Comparison of ENCODE assay signal across 25 mouse cellular contexts in the genomic region with DNA sequence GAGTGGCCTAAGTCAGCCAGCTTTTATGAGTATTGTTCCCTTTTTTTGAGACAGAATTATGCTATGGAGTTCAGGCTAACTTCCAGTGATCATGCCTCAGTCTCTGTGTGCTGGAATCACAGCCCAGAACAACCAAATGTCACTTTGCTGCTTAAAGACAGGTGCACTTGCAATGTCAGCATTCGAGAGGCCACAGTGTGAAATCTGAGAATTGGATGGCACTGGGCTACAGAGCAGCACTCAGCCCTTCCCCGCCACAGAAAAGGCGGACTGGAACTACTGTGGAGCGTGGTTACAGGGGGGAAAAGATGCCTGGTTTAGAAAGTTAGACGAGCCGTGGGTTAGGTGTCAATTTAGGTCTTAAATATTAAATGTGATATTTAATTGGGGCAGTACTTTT. TPM values are rescaled to one million over a fixed set of nuclear protein-coding genes. Genes with fewer than 3 reads are reported as not detected.
A peak's percentile ranks its signal among the peaks of the same experiment; 100 is the strongest.
DNase-seq lines count a peak whose midpoint lies in the region; ATAC-seq and TF ChIP-seq lines count a peak whose summit lies in the region.
"Had no signal": no experiment of that assay in that cellular context is flagged by ENCODE, and none has a peak within 500 bp of the region (broad histone marks: within the 10 kb centered on the region; RNA-seq: fewer than 3 reads in every experiment).

No protein-coding gene starts in this region.

- DNase-seq in gastrocnemius, adult 2 months = peak; percentile 70
- no peak for DNase-seq in gastrocnemius, adult 8-10 months (ENCODE audit: low spot score in 2 of 2)
- no peak for DNase-seq in kidney, adult 9 months
- no peak for DNase-seq in neural tube, embryonic 10.5 days (ENCODE audit: extremely low spot score, low spot score)
- DNase-seq in skeletal muscle tissue, adult 2 months (ENCODE audit: low read depth, low spot score) = peak; percentile 57
- DNase-seq in left cerebral cortex, postnatal 10 days (ENCODE audit: extremely low spot score in 1 of 2, low spot score in 2 of 2) = no peak
- DNase-seq: B cell, adult 2 months; cerebellum, adult 11-12 months; cerebellum, postnatal 10 days; heart, postnatal 14 days; kidney, postnatal 10 days; lung, postnatal 4 days; right cerebral cortex, postnatal 14 days; spleen, adult 18-20 months had no signal

- peak overlapping the region; percentile 88 for H3K27ac ChIP-seq in gastrocnemius, adult 2 months
- H3K27ac ChIP-seq in kidney, embryonic 15.5 days = 0 out of 2 replicates have a peak overlapping the region, but pooled peaks have one; percentile 41
- H3K27ac ChIP-seq in neural tube, embryonic 13.5 days (replicated peaks) = 0 out of 2 replicates have a peak overlapping the region, but pooled peaks have one; percentile 33
- H3K27ac ChIP-seq: embryonic facial prominence, embryonic 13.5 days; intestine, embryonic 15.5 days; layer of hippocampus, adult 2 months had no signal

- intact Hi-C loops in gastrocnemius, adult 2 months (cut with DNase I) = no loop called here
- intact Hi-C loops in left cerebral cortex, postnatal 10 days (cut with DNase I) = no loop called here

- ATAC-seq in kidney, embryonic 15.5 days (replicated peaks; ENCODE audit: low FRiP score) = no peak
- no peak for ATAC-seq in neural tube, embryonic 13.5 days (ENCODE audit: low read depth)
- ATAC-seq: forebrain, embryonic 16.5 days; intestine, embryonic 15.5 days; Patski had no signal

- H3K9ac ChIP-seq in kidney, embryonic 15.5 days = no peak overlapping the region
- no peak overlapping the region; the same call in 1 of the 2 replicates for H3K9ac ChIP-seq in neural tube, embryonic 13.5 days
- H3K9ac ChIP-seq: embryonic facial prominence, embryonic 13.5 days; heart, embryonic 12.5 days; hindbrain, embryonic 12.5 days; intestine, embryonic 15.5 days had no signal

- no peak overlapping the region for H3K4me2 ChIP-seq in kidney, embryonic 15.5 days
- no peak overlapping the region for H3K4me2 ChIP-seq in neural tube, embryonic 13.5 days
- H3K4me2 ChIP-seq: embryonic facial prominence, embryonic 13.5 days; heart, embryonic 12.5 days; hindbrain, embryonic 12.5 days; intestine, embryonic 15.5 days had no signal

- no peak for TF ChIP-seq CTCF in gastrocnemius, adult 2 months (IDR thresholded peaks at IDR 0.05)

- H3K9me3 ChIP-seq in kidney, embryonic 15.5 days (replicated peaks) = no peaks in the 10 kb centered on the region
- no peaks in the 10 kb centered on the region for H3K9me3 ChIP-seq in neural tube, embryonic 13.5 days
- H3K9me3 ChIP-seq: embryonic facial prominence, embryonic 13.5 days; G1E; heart, embryonic 12.5 days; hindbrain, embryonic 12.5 days; intestine, embryonic 15.5 days had no signal

- H3K27me3 ChIP-seq in kidney, embryonic 15.5 days = no peaks in the 10 kb centered on the region
- no peaks in the 10 kb centered on the region for H3K27me3 ChIP-seq in neural tube, embryonic 13.5 days
- H3K27me3 ChIP-seq: CH12.LX; embryonic facial prominence, embryonic 13.5 days; heart, embryonic 12.5 days; hindbrain, embryonic 12.5 days; intestine, embryonic 15.5 days; Patski had no signal

- WGBS in kidney, embryonic 15.5 days = 34% methylated on average over 6 of the region's 6 CpGs
- WGBS in neural tube, embryonic 13.5 days = 68% methylated on average over 6 of the region's 6 CpGs

- H3K36me3 ChIP-seq in kidney, embryonic 15.5 days = peaks cover 54% of the 10 kb centered on the region
- peaks cover 22% of the 10 kb centered on the region for H3K36me3 ChIP-seq in neural tube, embryonic 13.5 days

- H3K4me3 ChIP-seq in gastrocnemius, adult 2 months = peak overlapping the region; percentile 53
- H3K4me3 ChIP-seq in kidney, embryonic 15.5 days (replicated peaks) = no peak overlapping the region
- no peak overlapping the region for H3K4me3 ChIP-seq in neural tube, embryonic 13.5 days
- H3K4me3 ChIP-seq: embryonic facial prominence, embryonic 13.5 days; heart, embryonic 12.5 days; hindbrain, embryonic 12.5 days; intestine, embryonic 15.5 days; layer of hippocampus, adult 2 months had no signal

- H3K4me1 ChIP-seq in kidney, embryonic 15.5 days = peaks cover 36% of the 10 kb centered on the region
- H3K4me1 ChIP-seq in neural tube, embryonic 13.5 days (replicated peaks) = peaks cover 61% of the 10 kb centered on the region

RNA-seq across cellular contexts. Expression of a gene that starts 27.4 kb away (rescaled TPM):
- 100 to 1,000 TPM; 108 to 145 TPM for total RNA-seq in gastrocnemius, adult 2 months (2021)
- total RNA-seq in gastrocnemius, adult 8-10 months (2022) = 100 to 1,000 TPM; 115 to 144 (median 123) TPM
- 38.6 and 40.0 TPM in 2 replicates for polyA plus RNA-seq in kidney, embryonic 15.5 days (2015; fragmentation: Nextera tagmentation; extraction: Ambion mirVana)
- polyA plus RNA-seq in neural tube, embryonic 13.5 days (2015; fragmentation: Nextera tagmentation; extraction: Ambion mirVana) = 51.1 TPM in 2 replicates
- 100 to 1,000 TPM; 198 to 199 TPM for total RNA-seq in left cerebral cortex, postnatal 10 days (2021)

Comparison
In these comparisons a context has a peak if more than half of its experiments do, and no peak if none do; other contexts are left out.
1. DNase-seq: peak in gastrocnemius, adult 2 months (single experiment) and skeletal muscle tissue, adult 2 months (single experiment); none in gastrocnemius, adult 8-10 months (0 of 2), kidney, adult 9 months (single experiment), neural tube, embryonic 10.5 days (single experiment) and left cerebral cortex, postnatal 10 days (0 of 2).
2. H3K27ac ChIP-seq: peak in every context shown above with its lines; median percentile 88 in gastrocnemius, adult 2 months; 41 in kidney, embryonic 15.5 days; 33 in neural tube, embryonic 13.5 days.